Mouse (Mus musculus) Muller cell, postnatal 12 days (primary cell): ENCODE results near the gene Apoc3.
A peak's percentile ranks its signal among the peaks of the same experiment; 100 is the strongest.

ENCODE experiments used
- DNase-seq: peaks from one replicate; pipeline ENCODE4 v3.0.0-alpha.2; 2015; ENCODE audit errors: inconsistent ontology term

Gene Apoc3

GRCm38 (mm10) chr9:46192642-46193041 is 42.8 kb downstream of the Apoc3 start:
- no peak for DNase-seq

DNA sequence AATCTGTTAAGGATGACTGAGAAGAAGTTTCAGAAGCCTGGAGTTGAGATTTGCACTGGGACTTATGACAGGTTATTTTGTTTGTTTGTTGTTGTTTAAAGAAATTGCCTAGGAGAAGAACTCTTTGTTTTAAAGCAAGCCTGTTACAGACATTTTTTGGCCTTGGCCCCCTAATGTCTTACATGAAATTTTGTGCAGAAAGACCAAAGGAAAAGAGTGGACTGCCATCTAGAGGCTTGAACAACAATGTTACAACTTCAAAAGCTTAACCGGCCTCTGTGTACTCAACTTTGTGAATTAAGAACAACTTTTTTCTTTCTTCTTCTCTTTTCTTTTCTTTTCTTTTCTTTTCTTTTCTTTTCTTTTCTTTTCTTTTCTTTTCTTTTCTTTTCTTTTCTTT is 43.8 kb downstream of the Apoc3 start:
- DNase-seq: peak; percentile 65

GRCm38 (mm10) chr9:46191234-46191633 is 44.2 kb downstream of the Apoc3 start:
- DNase-seq: no peak

GRCm38 (mm10) chr9:46189381-46189780 is 46.1 kb downstream of the Apoc3 start:
- DNase-seq: no peak

DNA sequence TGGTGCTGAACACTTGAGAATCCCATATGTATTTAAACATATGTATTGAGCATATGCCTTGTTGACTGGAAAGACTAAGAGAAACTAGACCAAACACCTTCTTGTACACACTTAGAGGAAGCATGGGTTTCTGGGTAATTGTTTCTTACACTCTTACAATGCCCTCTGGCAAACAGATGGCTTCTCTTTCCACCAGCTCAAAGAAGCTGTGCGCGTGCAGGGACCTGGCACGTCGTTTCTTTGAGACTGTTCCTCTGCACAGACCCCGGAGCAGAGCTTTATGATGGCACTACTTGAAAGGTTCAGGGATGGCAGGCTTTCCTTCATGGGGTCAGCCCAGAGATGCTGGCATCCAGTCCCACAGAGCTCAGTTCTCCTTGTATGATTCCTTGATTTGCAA is 46.5 kb downstream of the Apoc3 start:
- DNase-seq: no peak

DNA sequence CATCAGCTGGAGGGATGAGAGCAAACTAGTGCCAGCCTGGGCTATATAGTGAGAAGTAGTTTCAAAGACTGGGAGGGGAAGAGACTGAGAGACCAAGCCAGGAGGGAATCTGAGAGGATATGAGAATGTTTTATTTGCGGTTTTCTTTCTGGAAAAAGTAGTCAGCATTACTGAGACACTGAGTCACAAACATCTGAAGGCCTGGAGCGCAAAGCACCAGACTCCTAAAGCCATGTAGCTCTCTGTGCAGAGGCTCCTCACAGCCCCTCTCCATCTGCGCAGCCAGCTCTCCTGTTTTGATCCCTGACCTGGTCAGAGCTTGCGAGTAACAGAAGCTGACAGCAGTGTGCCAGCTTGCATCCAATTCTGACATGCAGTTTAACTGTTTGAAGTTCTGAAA is 47.1 kb downstream of the Apoc3 start:
- DNase-seq: peak; percentile 48

GRCm38 (mm10) chr9:46186387-46186786 is 49.0 kb downstream of the Apoc3 start:
- DNase-seq: no peak

- DNase-seq: peak; percentile 35
Observed at GRCm38 (mm10) chr9:46185191-46185590, 50.2 kb downstream of the Apoc3 start.

DNA sequence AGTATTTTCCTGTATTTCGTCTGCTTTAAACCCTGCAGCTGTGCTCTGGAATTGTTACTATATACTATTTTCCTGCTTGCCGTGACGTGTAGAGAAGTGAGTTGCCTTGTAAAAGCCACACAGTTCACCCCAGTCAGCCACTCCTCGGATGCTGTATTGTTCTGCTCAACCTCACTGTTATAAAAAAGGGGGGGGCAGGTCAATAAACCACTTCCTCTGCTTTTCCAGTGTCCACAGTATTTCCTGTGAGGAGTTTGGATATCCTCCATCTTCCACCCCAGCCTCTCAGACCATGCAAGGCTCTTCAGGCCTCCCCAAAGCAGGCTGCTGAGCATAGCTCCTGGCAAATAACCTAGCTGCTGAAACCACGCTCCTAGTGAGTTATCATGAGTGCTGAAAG is 50.9 kb downstream of the Apoc3 start:
- no peak for DNase-seq
